Mouse (Mus musculus) myocyte (in vitro differentiated cells): Measurements from ENCODE around the gene Pigh.

Source experiments
- CEBPB ChIP-seq: IDR thresholded peaks from 2 replicates; pipeline ENCODE4 v1.6.1; 2011; ENCODE audit warnings: mild to moderate bottlenecking, moderate library complexity; ENCODE audit not compliant: poor library complexity, insufficient read depth, severe bottlenecking
- E2F4 ChIP-seq: IDR thresholded peaks from one replicate; pipeline ENCODE4 v1.6.1; 2011; ENCODE audit warnings: mild to moderate bottlenecking, control low read depth, moderate library complexity; ENCODE audit not compliant: insufficient read depth
- MAX ChIP-seq: IDR thresholded peaks from one replicate; pipeline ENCODE4 v1.6.1; 2011; ENCODE audit warnings: low read depth, mild to moderate bottlenecking, control low read depth
- MYOD1 ChIP-seq, 3 experiments: IDR thresholded peaks; one replicate each; pipeline ENCODE4 v1.6.1; 2011; ENCODE audit warnings: control low read depth in 2 of 3, low read depth in 2 of 3, mild to moderate bottlenecking in 2 of 3, moderate library complexity in 1 of 3; ENCODE audit not compliant: insufficient read length in 2 of 3, control insufficient read depth in 1 of 3
- MYOG ChIP-seq, 3 experiments: IDR thresholded peaks; one replicate each; pipeline ENCODE4 v1.6.1; 2011; ENCODE audit warnings: control low read depth in 2 of 3, low read depth in 2 of 3, mild to moderate bottlenecking in 2 of 3; ENCODE audit not compliant: insufficient read length in 2 of 3, control insufficient read depth in 1 of 3, insufficient read depth in 1 of 3
- POLR2A ChIP-seq: IDR thresholded peaks from one replicate; pipeline ENCODE4 v1.6.1; 2011; ENCODE audit warnings: low read depth, mild to moderate bottlenecking, control low read depth, moderate library complexity; ENCODE audit not compliant: insufficient read length
- POLR2AphosphoS2 ChIP-seq: IDR thresholded peaks from one replicate; pipeline ENCODE4 v1.6.1; 2011; ENCODE audit warnings: low read depth, control low read depth; ENCODE audit not compliant: insufficient read length
- REST ChIP-seq: IDR thresholded peaks from one replicate; pipeline ENCODE4 v1.6.1; 2011; ENCODE audit warnings: mild to moderate bottlenecking, control low read depth, moderate library complexity; ENCODE audit not compliant: insufficient read depth, insufficient read length
- SRF ChIP-seq: IDR thresholded peaks from one replicate; pipeline ENCODE4 v1.6.1; 2011; ENCODE audit warnings: low read depth; ENCODE audit not compliant: control insufficient read depth, insufficient read length
- TCF12 ChIP-seq: IDR thresholded peaks from one replicate; pipeline ENCODE4 v1.6.1; 2011; ENCODE audit warnings: mild to moderate bottlenecking, control low read depth; ENCODE audit not compliant: poor library complexity, insufficient read depth, severe bottlenecking
- TCF3 ChIP-seq: IDR thresholded peaks from one replicate; pipeline ENCODE4 v1.6.1; 2011; ENCODE audit warnings: low read depth, control low read depth; ENCODE audit not compliant: insufficient read length
- USF1 ChIP-seq: IDR thresholded peaks from one replicate; pipeline ENCODE4 v1.6.1; 2011; ENCODE audit warnings: low read depth, mild to moderate bottlenecking, control low read depth, moderate library complexity

DNA sequence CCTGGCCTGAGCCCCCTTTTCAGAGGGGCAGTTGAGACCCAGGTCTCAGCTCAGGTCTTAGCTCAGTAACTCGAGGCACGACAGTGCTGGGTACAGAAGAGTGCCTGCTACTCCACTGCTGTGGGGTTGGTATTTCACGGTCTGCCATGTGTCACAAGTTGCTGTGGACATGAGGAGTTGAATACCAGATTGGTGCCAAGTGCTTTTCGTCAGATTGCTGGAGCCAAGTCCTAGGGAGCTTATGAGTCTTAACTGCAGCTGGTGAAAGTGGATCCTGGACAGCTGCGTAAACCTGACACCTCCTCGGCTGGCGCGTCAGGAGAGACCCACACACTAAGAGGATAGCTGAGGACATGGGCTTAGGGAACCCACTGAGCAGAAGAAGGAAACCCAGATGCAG lies 44.8 kb downstream of the Pigh start:
- no peak for TF ChIP-seq E2F4
- TF ChIP-seq POLR2AphosphoS2: no peak
- TF ChIP-seq POLR2A: no peak
- no peak for TF ChIP-seq CEBPB
- peak; percentile 63 to 96 (median 92) for TF ChIP-seq MYOD1 (IDR thresholded peaks at IDR 0.05; ENCODE audit: control insufficient read depth in 1 of 3, insufficient read length in 2 of 3, low read depth in 2 of 3)
- TF ChIP-seq USF1: no peak
- no peak for TF ChIP-seq MAX
- peak; percentile 96 for TF ChIP-seq TCF12
- TF ChIP-seq MYOG (IDR thresholded peaks at IDR 0.05; ENCODE audit: control insufficient read depth in 1 of 3, insufficient read depth in 1 of 3, insufficient read length in 2 of 3, low read depth in 2 of 3): peak; percentile 87 to 98 (median 95)
- TF ChIP-seq REST: no peak
- peak; percentile 81 for TF ChIP-seq TCF3
- TF ChIP-seq SRF: no peak
